Mouse (Mus musculus): ENCODE data around the gene Syt1. TPM values are rescaled to one million over a fixed set of nuclear protein-coding genes. Genes with fewer than 3 reads are reported as not detected.

Syt1 gene
- polyA plus RNA-seq, 1 experiment from 2014 or later, result 0.07 TPM

DNA sequence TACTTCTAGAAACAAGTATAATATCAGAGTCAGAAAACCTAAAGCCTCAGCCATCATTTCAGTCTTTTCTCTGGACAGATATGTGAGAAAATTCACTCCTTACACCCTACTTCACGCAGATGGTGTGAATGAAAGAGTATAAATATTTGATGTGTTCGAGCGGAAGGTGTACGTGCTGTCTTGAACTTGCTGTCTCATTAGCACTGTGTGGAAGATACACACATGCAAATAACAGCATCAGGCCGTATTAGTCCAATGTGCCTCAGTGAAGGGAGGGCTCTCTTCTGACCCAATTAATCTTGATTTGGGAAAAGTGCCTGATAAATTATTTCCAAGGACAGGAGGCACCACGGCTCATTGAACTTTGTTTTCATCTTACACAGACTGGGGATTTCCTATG lies 154.8 kb downstream of the Syt1 start:
- no peak for ATAC-seq

GRCm38 (mm10) chr10:108852757-108853156 lies 158.0 kb downstream of the Syt1 start:
- DNase-seq (no peak), ATAC-seq (no peak)
- H3K36me3 ChIP-seq (replicated peaks; ENCODE audit: insufficient read depth, low read length), result no peaks in the 10 kb centered on the region
- 71% methylated on average over 4 of the region's 4 CpGs for WGBS (ENCODE audit: insufficient replicate concordance)
- no peaks in the 10 kb centered on the region for H3K4me1 ChIP-seq (ENCODE audit: insufficient read depth)
- H3K9ac ChIP-seq (replicated peaks), result no peak overlapping the region
- no peak overlapping the region for H3K27ac ChIP-seq (ENCODE audit: low read depth)
- TF ChIP-seq EP300 (IDR thresholded peaks at IDR 0.05; ENCODE audit: low read depth) (no peak), CTCF (IDR thresholded peaks at IDR 0.05; ENCODE audit: low read depth) (no peak)
- no peaks in the 10 kb centered on the region for H3K9me3 ChIP-seq (ENCODE audit: low read length)
- H3K27me3 ChIP-seq (ENCODE audit: insufficient read depth, low read length), result no peaks in the 10 kb centered on the region
- no peak overlapping the region for H3K4me3 ChIP-seq (ENCODE audit: low read depth, low read length)
- no peak overlapping the region for H3K4me2 ChIP-seq (ENCODE audit: low read depth, low read length)

More for the DNA sequence above, 154.8 kb downstream of the Syt1 start:
- Histone ChIP-seq H3K27me3 (ENCODE audit: insufficient read depth, low read length) (no peaks in the 10 kb centered on the region), H3K9me3 (ENCODE audit: low read length) (no peaks in the 10 kb centered on the region), H3K4me3 (ENCODE audit: low read depth, low read length) (no peak overlapping the region), H3K4me2 (ENCODE audit: low read depth, low read length) (no peak overlapping the region), H3K27ac (ENCODE audit: low read depth) (no peak overlapping the region), H3K4me1 (ENCODE audit: insufficient read depth) (no peaks in the 10 kb centered on the region), H3K36me3 (replicated peaks; ENCODE audit: insufficient read depth, low read length) (no peaks in the 10 kb centered on the region), H3K9ac (replicated peaks) (no peak overlapping the region)
- TF ChIP-seq CTCF (IDR thresholded peaks at IDR 0.05; ENCODE audit: low read depth) (no peak), EP300 (IDR thresholded peaks at IDR 0.05; ENCODE audit: low read depth) (no peak)
- 77% methylated on average over 6 of the region's 6 CpGs for WGBS (ENCODE audit: insufficient replicate concordance)
- DNase-seq, result no peak

DNA sequence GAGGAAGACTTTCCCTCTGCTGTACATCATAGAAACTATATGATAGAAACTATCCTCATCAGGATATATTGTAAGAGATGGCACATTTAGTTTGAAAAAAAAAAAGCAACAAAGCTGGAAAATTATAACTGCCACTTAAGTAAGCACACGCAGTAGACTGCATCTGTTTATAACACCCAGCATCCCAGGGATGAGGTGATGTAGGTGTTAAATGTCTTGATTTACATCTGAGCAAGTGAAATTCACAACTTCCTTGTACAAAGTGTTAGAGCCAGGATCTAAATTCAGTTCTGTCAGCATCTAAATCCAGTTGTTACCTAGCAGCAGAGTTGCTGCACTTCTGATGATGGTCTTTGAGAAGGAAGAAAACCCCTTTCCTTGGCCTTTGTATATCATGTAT lies 173.3 kb downstream of the Syt1 start:
- DNase-seq (no peak), ATAC-seq (no peak)
- TF ChIP-seq EP300 (IDR thresholded peaks at IDR 0.05; ENCODE audit: low read depth), result no peak
- no peak for TF ChIP-seq CTCF (IDR thresholded peaks at IDR 0.05; ENCODE audit: low read depth)
- H3K9ac ChIP-seq (replicated peaks), result no peak overlapping the region
- H3K4me2 ChIP-seq (ENCODE audit: low read depth, low read length), result no peak overlapping the region
- H3K27ac ChIP-seq (ENCODE audit: low read depth), result no peak overlapping the region
- no peaks in the 10 kb centered on the region for H3K9me3 ChIP-seq (ENCODE audit: low read length)
- no peaks in the 10 kb centered on the region for H3K27me3 ChIP-seq (ENCODE audit: insufficient read depth, low read length)
- no peaks in the 10 kb centered on the region for H3K36me3 ChIP-seq (replicated peaks; ENCODE audit: insufficient read depth, low read length)
- 71% methylated on average over 1 of the region's 1 CpGs for WGBS (ENCODE audit: insufficient replicate concordance)
- H3K4me3 ChIP-seq (ENCODE audit: low read depth, low read length), result no peak overlapping the region
- no peaks in the 10 kb centered on the region for H3K4me1 ChIP-seq (ENCODE audit: insufficient read depth)

DNA sequence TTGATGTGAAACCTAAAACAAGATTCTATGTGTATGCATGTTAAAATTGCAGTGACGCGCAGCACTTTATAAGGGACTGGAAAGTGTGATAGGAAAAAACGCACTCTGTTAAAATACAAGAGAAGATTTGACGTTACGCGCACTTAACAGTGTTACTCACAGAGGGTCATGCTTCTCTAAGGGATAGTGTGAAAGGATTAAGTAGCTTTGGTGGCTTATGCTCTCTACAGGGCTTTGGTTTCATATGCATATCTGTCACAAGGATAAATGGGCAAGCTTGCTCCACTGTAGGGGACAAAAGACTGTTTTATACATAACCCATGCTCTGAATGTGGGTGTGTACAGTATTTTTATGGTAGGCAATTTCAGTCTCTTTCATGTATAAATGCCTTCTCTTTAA lies 178.5 kb downstream of the Syt1 start:
- no peaks in the 10 kb centered on the region for H3K27me3 ChIP-seq (ENCODE audit: insufficient read depth, low read length)
- H3K36me3 ChIP-seq (replicated peaks; ENCODE audit: insufficient read depth, low read length), result no peaks in the 10 kb centered on the region
- no peak overlapping the region for H3K27ac ChIP-seq (ENCODE audit: low read depth)
- no peak overlapping the region for H3K4me3 ChIP-seq (ENCODE audit: low read depth, low read length)
- H3K9me3 ChIP-seq (ENCODE audit: low read length), result no peaks in the 10 kb centered on the region
- WGBS (ENCODE audit: insufficient replicate concordance), result 88% methylated on average over 6 of the region's 6 CpGs
- TF ChIP-seq EP300 (IDR thresholded peaks at IDR 0.05; ENCODE audit: low read depth) (no peak), CTCF (IDR thresholded peaks at IDR 0.05; ENCODE audit: low read depth) (no peak)
- ATAC-seq (no peak), DNase-seq (no peak)
- no peak overlapping the region for H3K4me2 ChIP-seq (ENCODE audit: low read depth, low read length)
- H3K4me1 ChIP-seq (ENCODE audit: insufficient read depth), result no peaks in the 10 kb centered on the region
- no peak overlapping the region for H3K9ac ChIP-seq (replicated peaks)

- H3K27ac ChIP-seq (ENCODE audit: low read depth), result no peak overlapping the region
- 76% methylated on average over 6 of the region's 6 CpGs for WGBS (ENCODE audit: insufficient replicate concordance)
- ATAC-seq, result no peak
- no peaks in the 10 kb centered on the region for H3K27me3 ChIP-seq (ENCODE audit: insufficient read depth, low read length)
- H3K9ac ChIP-seq (replicated peaks), result no peak overlapping the region
- TF ChIP-seq EP300 (IDR thresholded peaks at IDR 0.05; ENCODE audit: low read depth) (no peak), CTCF (IDR thresholded peaks at IDR 0.05; ENCODE audit: low read depth) (no peak)
- no peaks in the 10 kb centered on the region for H3K9me3 ChIP-seq (ENCODE audit: low read length)
- H3K4me3 ChIP-seq (ENCODE audit: low read depth, low read length), result no peak overlapping the region
- no peak for DNase-seq
- no peak overlapping the region for H3K4me2 ChIP-seq (ENCODE audit: low read depth, low read length)
- H3K4me1 ChIP-seq (ENCODE audit: insufficient read depth), result no peaks in the 10 kb centered on the region
- no peaks in the 10 kb centered on the region for H3K36me3 ChIP-seq (replicated peaks; ENCODE audit: insufficient read depth, low read length)
Observed at GRCm38 (mm10) chr10:108831801-108832200, 179.0 kb downstream of the Syt1 start.

GRCm38 (mm10) chr10:108822273-108822672 lies 188.5 kb downstream of the Syt1 start:
- Histone ChIP-seq H3K27ac (ENCODE audit: low read depth) (no peak overlapping the region), H3K4me3 (ENCODE audit: low read depth, low read length) (no peak overlapping the region), H3K9me3 (ENCODE audit: low read length) (no peaks in the 10 kb centered on the region), H3K9ac (replicated peaks) (no peak overlapping the region), H3K27me3 (ENCODE audit: insufficient read depth, low read length) (no peaks in the 10 kb centered on the region), H3K36me3 (replicated peaks; ENCODE audit: insufficient read depth, low read length) (no peaks in the 10 kb centered on the region), H3K4me1 (ENCODE audit: insufficient read depth) (no peaks in the 10 kb centered on the region), H3K4me2 (ENCODE audit: low read depth, low read length) (no peak overlapping the region)
- no peak for ATAC-seq
- 84% methylated on average over 6 of the region's 6 CpGs for WGBS (ENCODE audit: insufficient replicate concordance)
- no peak for DNase-seq
- TF ChIP-seq EP300 (IDR thresholded peaks at IDR 0.05; ENCODE audit: low read depth) (no peak), CTCF (IDR thresholded peaks at IDR 0.05; ENCODE audit: low read depth) (no peak)

DNA sequence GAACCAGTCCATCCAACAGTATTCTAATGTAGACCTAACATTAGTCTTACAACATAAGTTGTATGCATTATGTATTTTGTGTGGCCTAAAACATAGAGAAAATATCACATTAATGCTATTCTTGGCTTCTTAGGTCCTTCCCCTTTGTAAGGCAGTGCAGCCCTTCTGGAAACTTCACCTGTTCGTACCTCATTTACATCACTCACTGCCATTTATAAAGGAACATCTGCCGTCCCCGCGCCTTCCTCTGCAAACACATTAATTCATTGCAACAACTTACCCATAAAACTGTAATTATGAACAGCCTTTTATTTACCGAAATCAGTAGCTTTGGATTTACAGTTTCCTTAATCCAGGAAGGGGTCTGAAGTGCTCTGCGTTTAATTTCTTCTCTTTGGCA lies 195.4 kb downstream of the Syt1 start:
- Histone ChIP-seq H3K27ac (ENCODE audit: low read depth) (no peak overlapping the region), H3K4me1 (ENCODE audit: insufficient read depth) (no peaks in the 10 kb centered on the region), H3K4me3 (ENCODE audit: low read depth, low read length) (no peak overlapping the region), H3K9ac (replicated peaks) (no peak overlapping the region), H3K9me3 (ENCODE audit: low read length) (no peaks in the 10 kb centered on the region), H3K27me3 (ENCODE audit: insufficient read depth, low read length) (no peaks in the 10 kb centered on the region), H3K4me2 (ENCODE audit: low read depth, low read length) (no peak overlapping the region), H3K36me3 (replicated peaks; ENCODE audit: insufficient read depth, low read length) (no peaks in the 10 kb centered on the region)
- WGBS (ENCODE audit: insufficient replicate concordance), result 83% methylated on average over 6 of the region's 6 CpGs
- ATAC-seq, result no peak
- no peak for TF ChIP-seq EP300 (IDR thresholded peaks at IDR 0.05; ENCODE audit: low read depth)
- no peak for TF ChIP-seq CTCF (IDR thresholded peaks at IDR 0.05; ENCODE audit: low read depth)
- DNase-seq, result no peak
